Mouse (Mus musculus) megakaryocyte, adult 5-6 weeks (primary cell): ENCODE results near the gene Fdxr. TPM values are rescaled to one million over a fixed set of nuclear protein-coding genes. Genes with fewer than 3 reads are reported as not detected.

ENCODE experiments used
- ATAC-seq: 2 replicates; pipeline ENCODE4 v1.8.0; 2016; ENCODE audit warnings: mild to moderate bottlenecking, inconsistent platforms; ENCODE audit not compliant: poor library complexity, severe bottlenecking
- total RNA-seq, 2 experiments: library from RNA; stranded (forward) in 1 of 2; stranded (reverse) in 1 of 2; fragments of 153-499, 151-499 nt in 1 of 2; fragments of 221-1000, 200-1000 nt in 1 of 2; gene quantifications; 2 replicates each; pipeline versions ENCODE4 v1.2.3 to v1.2.4; 2015 to 2017

The Fdxr gene
- 4.4 and 5.6 TPM in 2 replicates for total RNA-seq (2015)
- total RNA-seq (2017), result 9.9 and 14.3 TPM in 2 replicates

DNA sequence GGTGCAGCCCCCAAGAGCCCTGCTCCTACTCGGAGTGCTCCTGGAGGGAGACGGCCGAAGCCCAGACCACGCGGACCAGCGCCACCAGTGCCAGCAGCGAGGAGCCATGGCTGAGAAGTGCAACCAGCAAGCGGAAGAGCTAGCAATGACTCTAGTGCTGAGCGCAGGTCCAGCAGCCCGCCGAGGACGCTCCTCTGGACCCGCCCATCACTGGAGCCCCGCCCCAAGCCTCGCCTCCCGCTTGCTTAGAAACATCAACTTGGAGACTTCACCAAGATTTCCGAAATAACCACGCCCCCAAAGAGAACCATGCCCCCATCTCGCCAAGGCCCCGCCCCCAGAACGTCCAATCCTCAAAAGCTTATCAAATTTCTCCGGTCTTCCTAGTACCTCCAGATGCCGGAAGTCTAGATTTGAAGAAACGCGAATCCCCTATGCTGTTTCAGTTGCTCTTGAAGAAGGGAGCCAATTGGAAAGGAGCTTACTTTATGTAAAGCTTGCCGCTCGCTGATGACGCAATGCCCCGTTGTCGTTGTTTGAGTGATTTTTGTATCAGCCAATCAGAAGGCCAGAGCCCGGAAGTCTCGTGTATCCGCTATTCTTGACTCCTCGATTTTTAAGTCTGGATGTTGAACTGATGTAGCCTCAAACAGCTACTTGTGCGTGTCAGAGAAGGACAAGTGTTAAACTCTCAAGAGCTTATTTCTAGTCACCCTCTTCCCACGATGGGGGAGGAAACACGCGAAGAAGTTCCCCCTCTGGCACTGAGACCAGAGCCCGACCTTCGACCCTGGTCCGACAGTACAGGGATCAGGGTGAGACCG is at the start of gene Fdxr:
TSS of gene Fdxr (minus strand) at position 271 of the 824 bp plus-strand sequence.
- ATAC-seq, result peak; percentile 89

DNA sequence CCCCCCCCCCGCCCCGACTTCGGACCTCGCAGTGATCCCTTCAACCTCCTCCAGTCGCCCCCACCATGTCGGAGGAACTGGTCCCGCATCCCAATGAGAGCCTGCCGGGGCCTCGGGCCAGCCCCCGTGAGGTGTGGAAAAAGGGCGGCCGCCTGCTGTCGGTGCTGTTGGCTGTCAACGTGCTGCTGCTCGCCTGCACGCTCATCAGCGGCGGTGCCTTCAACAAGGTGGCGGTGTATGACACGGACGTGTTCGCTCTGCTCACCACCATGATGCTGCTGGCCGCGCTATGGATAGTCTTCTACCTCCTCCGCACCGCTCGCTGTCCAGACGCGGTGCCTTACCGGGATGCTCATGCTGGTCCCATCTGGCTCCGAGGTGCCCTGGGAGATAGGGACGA is 46.5 kb upstream of the Fdxr start:
- ATAC-seq, result no peak

DNA sequence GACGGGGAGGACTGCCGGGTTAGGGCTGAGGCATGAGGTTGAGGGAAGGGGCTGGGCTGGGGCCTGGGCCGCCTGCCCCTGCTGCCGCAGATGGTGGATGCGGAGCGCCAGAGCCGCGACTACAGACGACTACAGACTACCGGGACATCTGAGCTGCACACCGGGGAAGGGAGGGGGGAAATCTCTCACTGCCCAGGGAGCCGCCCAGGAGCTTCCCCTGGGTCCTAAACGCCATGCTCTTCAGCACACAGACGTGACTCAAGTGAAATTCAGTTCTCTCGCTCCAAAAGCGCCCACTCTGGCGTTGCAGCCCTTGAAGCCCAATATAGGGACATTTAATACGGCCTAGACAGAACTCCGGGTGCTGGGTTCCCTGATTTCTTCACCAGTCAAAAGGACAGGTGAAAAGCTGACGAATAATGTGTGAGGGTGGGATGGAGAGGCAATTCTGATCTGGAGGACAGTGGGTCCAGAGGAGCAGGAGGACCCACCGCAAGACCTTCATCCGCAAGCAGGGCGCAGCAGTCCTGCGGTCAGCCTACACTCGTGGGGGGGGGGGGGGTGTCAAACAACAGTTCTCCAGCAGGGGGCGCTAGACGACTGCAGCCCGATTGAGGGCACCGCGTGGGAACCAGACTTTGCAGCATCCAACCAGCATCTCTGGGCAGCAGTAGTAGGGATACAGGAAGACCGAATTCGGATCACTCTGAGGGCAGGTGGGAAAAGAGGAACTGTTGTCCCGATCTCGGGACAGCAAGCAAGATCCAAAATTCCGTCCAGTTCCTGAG is 45.2 kb upstream of the Fdxr start, which contains the start of gene Ush1g:
TSS of gene Ush1g (minus strand) at position 136 of the 788 bp plus-strand sequence.
- ATAC-seq, result peak; percentile 82

DNA sequence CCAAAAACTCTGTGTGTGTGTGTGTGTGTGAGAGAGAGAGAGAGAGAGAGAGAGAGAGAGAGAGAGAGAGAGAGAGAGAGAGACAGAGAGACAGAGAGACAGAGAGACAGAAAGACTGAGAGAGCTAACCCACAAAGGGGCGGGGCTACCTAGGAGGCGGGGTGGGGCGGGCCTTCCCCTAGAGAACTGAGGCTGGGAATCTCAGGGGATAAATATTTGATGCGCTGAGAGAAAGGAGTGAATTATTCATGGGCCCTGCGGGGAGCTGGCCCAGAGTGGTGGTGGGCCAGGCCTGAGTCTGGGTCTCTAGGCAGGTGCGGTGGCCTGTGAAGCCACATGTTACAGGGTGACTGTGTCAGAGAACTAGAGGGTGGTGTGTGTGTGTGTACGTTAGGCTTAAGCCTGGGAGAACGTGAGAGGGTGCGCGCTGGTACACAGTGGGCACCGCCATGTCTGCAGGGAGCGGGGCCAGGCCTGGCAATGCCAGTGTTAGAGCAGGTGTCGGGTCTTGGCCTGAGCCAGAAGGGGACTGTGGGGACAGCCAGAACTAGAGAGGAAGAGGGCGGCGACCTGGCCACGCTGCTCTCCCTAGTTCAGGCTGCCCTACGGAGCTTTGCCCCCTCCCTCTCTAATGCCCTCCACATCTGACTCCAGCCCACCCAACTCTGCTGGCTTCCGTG is 43.0 kb upstream of the Fdxr start:
- no peak for ATAC-seq

DNA sequence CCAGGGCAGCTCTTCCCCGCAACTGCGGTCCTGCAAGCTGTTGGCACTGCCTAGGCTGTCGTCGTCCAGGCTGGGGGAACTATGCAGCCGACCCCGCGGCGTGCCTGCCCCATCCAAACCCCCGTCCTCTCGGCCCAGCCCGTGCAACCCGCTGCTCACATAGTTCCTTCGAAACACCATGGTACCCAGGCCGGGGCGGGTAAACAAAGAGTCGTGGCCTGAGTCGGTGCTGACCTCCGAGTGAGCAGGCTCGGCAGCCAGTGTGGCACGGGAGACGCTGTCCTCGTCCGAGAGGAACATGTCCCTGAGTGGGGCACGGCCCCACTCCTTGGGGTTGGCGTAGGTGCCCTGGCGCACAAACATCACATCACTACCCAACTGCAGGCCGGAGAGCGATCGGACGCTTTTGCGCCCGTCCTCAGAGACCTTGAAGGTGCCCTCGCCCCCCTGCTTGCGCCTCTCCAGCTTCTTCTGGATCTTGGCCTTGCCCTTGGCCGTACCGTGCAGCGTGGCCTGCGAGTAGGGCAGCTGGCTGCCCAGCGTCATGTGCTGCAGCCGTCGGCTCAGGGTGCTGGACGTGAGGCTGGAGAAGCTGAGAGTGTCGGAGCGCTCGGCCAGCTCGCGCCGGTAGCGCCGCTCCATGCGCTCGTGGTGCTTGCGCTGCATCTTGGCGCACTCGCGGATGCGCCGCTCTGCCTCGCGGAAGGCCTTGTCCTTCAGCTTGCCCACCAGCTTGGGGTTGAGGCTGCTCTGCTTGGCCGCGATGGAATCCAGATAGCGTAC is 41.6 kb upstream of the Fdxr start:
- no peak for ATAC-seq

DNA sequence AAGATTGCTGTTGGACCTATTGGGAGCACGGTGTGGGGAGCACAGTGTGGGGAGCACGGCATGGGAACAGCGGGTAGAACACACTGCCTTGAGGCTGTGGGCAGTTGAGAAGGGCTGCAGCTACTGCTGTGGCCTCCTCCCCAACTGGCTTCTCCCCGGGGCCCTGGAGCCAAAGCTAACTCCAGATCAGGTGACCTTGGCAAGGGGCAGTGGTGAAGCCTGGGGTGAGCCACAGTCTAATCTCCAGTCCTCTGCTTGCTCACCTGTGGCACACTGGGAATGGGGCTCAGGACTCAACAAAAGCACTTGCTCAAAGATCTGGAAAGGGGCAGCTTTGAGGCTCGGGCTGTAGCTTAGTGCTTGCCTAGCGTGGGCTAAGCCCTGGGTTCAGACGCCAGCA is 40.4 kb upstream of the Fdxr start:
- no peak for ATAC-seq

DNA sequence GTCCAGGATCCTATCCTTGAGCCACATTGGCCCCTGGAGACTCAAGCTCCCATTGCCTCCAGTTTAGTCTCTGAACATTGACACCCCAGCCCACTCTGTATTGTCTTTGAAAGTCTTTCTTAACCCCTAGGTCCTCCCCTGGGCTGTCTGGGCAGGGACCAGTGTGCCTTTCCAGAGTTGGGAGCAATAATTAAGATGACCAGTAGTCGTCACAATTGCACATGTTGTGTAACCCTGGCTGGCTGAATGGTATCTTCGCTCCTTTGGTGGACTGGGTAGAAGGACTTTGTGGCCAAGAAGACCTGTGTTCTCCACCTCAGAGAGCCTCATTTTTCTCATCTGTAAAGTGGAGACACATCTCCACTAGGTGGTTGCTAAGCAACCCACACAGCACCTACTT is 37.4 kb upstream of the Fdxr start:
- ATAC-seq, result no peak

DNA sequence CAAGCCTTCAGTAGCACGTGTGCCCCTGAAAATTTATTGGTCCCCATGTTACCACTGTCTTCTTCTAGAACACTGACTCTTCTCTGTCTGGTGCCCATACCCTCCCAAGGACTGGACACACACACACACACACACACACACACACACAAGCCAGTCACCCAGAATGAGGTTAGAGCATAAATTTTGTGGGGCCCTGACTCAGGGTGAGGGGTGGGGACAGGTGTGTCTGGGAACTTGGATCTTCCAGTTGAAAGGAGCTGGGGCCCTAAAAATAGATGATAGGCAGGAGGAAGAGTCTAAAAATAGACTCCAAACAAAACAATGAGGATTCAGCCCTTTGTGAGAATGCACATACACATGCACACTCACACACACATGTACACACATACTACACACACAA is 31.9 kb upstream of the Fdxr start:
- no peak for ATAC-seq

DNA sequence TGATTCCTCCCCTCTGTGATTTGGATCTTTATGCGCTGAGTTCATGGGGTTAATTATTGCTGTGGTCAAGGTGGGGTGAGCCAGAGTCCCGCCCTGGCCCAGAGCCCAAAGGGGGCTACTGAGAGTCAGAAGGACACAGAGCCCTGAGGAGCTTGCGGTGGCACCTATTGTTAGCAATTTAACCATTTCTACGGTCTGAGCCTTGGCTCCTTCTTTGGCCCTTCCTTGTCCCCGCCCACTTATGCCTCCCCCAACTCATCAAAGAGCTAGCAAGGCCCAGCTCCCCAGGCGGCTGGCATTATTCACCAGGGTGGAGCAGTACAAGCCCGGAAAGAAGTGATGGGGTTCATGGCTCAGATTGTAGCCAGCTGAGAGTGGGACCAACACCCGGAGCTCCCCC is 30.0 kb upstream of the Fdxr start, which contains the start of gene Otop2:
TSS of gene Otop2 (plus strand) at position 301 of the 400 bp plus-strand sequence.
- no peak for ATAC-seq

DNA sequence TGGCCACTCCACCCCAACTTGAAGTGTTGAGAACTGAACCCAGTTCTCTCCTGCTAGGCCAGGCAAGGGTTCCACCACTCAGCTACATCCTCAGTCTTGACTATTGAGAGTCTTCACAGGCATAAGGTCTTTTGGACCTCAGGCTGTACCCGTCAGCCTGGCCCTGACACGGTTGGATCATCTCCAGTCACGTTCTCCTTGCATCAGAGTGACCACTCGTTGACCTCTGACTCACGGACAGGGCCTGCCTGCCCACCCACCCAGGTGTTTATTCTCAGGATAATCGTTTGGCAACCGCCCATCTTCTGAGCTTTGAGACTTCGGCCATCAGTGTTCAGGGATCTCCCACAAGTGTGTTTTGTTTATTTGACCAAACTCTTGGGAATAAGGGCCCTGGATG is 26.3 kb upstream of the Fdxr start:
- ATAC-seq, result no peak

DNA sequence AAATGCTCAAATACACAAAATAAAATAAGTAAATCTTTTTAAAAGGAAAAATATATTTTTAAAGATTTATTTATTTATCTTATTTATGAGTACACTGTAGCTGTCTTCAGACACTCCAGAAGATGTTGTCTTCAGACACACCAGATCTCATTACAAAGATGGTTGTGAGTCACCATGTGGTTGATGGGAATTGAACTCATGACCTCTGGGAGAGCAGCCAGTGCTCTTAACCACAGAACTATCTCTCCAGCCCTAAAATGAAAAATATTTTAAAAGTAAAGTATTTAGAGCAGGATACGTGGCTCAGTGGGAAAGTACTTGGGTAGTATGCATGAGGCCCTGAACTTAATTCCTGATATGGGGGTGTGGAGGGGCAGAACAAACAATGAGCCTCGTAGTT is 24.5 kb upstream of the Fdxr start:
- ATAC-seq, result no peak

DNA sequence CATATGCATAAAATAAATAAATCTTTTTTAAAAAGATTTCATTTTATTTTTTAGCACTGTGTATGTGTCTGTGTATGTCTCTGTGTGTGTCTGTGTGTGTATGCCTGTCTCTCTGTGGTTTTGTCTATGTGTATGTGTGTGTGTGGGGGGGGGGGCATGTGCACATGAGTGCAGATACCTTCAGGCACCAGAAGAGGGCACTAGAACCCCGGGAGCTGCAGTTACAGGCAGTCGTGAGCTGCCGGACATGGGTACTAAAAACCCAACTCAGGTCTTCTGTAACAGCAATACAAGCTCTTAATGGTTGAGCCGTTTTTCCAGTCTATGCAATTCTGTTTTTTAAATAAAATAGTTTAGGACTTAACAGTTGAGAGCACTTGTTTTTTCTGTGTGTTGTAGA is 23.9 kb upstream of the Fdxr start:
- ATAC-seq, result no peak

DNA sequence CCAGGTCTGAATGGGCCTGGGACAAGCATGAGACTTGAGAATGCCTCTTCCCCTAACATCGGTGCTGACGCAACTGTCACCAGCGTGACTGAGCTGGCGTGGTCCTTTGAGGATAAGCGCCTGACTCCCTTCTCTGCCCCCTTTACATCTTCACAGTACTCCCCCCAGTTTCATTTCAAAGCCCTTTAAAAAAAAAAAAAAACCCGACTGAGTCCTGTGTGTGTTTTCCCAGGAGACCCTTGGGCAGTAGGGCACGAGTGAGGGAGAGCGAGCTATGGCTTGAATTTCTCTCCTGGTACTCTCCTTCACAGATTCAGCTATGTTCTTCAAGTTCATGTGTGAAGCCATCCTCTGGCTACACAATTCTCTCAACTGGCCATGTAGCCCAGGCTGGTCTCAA is 21.3 kb upstream of the Fdxr start:
- no peak for ATAC-seq

DNA sequence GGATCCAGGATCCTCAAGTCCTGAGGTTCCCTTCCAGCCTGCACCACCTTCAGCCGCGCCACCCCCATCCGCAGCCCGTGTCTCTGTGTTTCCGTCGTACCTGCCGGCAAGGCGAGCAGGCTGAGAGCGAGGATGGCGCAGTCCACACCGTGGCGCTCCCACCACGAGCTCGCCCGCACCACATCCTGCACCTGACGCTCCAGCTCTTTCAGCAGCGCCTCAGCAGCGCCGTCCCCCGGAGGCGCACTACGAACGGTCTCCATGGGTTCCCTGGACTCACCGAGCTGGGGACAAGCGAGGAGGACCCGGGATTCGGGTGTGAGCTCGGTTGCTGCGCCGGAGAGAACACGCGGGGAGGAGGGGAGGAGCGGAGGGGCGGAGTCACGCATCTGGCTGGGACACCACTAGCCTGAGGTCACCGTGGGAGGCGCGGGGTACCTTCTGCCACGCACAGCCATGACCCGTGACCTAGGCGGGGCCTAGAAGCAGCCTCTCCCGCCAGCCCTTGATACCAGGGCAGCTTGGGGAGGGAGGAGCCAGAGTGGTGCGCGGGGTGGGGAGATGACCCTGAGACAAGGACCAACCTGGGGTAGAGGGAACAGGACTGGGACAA is 20.5 kb upstream of the Fdxr start, which contains the start of gene Fads6:
TSS of gene Fads6 (minus strand) at position 450 of the 613 bp plus-strand sequence.
- peak; percentile 84 for ATAC-seq

DNA sequence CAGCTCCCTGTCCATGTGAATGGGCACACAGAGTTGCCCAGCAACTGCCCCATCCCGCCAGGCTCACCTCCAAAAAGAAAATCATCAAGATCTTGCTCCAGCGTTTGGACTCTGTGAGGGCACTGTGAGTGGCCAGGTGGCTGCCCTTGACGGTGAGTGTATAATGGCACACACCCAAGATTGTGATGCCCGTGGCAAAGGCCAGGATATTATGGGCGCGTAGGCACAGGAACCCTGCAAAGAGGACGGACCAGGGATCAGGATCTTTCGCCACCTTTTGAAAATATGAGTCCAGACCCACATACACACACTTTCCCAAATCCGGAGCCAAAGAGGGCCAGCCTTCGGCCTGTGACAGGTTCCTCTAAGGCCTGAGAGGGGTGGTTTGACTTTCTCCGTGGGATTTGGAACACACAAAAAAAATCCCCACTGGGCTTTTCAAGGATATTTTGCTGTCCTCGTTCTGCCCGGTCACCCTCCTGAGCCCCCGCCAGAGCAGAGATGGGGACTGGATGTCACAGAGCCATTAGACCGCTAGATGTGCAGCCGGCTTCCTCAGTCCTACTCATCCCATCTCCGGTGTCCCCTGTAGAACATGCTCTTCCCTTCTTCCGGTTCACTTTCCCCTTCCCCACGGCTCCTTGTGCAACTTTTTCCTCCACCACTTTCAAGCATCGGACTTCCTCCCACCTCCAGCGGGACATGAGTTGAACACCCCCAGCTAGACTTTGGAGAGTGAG is 19.8 kb upstream of the Fdxr start:
- no peak for ATAC-seq

DNA sequence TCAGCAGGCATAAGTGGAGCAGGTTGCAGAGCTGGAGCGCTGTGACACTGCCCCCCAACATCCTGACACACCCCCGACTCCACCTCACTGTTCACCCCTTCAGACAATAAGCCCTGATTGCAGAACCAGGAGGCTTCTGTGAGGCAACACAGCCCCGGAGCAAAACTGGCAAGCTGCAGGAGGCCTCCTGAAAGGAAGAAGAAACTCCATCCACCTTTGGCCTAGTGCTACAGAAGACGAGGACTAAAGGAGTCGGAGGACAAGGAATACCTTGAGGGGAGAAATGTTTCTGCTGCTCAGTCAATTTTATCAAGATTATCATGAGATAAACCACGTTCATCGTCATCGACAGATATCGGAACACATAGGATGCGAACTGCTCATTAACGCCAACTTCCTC is 19.1 kb upstream of the Fdxr start:
- no peak for ATAC-seq

DNA sequence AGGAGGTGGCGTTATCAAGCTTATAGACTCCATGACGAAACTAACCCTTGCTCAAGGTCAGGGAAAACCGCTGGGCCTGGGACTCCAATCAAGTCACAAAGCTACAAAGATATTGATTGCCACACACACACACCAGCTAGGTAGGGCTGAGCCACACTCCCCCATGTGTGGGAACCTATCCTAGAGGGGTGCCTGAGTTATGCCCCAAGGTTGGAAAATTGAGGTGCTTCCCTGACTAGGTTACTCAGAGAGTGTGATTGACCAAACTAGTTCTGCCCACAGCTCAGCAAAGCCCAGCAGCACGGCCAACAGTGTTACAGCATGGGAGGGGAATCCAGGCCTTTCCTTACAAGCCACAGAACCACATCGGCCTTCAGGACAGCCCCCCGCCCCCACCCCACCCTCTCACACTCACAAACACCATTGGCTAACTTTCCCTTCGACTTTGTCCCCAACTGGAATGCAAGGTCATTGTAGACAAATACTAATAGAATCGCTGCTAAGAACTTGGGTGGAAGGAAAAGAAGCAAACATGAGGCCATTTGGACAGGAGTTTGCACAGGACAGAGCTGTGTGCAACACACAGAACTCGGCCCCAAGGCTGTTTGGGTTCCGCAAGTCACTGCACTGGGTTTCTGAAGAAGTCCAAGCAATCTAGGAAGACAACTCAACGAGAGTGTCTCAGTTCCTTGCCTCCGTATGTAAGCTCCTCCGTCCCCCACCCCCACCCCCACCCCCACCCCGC is 16.0 kb upstream of the Fdxr start:
- no peak for ATAC-seq

DNA sequence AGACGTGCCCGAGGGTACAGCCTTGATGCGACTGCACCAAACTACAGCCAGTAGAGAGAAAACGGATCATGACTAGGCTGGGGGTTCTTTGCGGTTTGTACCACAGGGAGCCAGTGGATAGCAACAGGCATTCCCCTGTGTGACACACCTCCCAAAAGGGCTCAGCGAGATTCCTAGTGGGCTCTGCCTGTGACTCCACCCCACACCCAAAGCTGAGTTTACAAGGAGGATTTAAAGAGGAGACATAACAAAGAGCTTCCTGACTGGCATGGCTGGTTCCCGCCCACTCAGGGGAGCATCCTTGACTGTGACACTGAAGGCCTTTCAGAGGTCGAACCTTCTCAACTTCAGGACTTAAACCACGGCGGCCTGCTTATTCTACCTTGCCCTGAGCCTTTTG is 14.7 kb upstream of the Fdxr start:
- no peak for ATAC-seq

DNA sequence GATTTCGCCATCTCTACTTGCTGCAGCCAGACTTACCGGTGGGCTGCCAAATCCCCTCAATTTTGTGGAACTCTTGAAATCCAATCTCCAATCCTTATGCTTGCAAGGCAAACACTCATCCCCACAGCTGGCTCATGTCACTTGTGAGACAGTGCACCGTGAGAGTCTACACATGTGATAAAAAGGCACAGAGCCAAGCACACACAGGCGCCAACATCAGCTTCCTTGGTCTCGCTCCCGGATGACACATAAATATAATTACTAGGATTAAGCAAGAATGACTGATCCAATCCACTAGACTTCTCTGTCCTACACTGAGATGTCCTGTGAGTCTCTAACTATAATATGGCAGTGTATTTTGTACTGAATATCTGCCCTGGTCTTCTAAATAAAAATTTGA is 14.1 kb upstream of the Fdxr start:
- ATAC-seq, result no peak
